Mouse (Mus musculus): ENCODE results near the gene Grb2. TPM values are rescaled to one million over a fixed set of nuclear protein-coding genes. Genes with fewer than 3 reads are reported as not detected.

Gene Grb2
- polyA plus RNA-seq, 1 experiment from 2014 or later: 103 TPM

DNA sequence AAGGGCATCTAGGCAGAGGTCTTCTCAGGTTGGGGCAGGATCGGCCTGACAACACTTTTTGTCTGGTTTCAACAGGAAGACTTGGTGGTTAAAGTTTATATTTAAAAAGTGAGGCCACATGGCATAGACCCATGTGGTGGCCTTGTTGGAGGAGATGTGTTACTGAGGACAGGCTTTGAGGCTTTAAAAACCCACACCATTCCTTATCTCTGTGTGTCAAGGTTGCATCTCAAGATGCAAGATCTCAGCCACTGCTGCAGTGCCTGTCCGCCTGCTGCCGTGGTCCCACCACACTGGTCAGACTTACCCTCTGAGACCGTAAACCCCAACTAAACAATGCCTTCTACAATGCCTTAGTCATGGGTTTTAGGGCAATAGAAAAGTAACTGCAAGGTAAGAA lies 110.1 kb downstream of the Grb2 start:
- Histone ChIP-seq H3K36me3 (peaks cover 36% of the 10 kb centered on the region), H3K4me3 (no peak overlapping the region), H3K4me2 (no peak overlapping the region), H3K9ac (no peak overlapping the region), H3K27me3 (no peaks in the 10 kb centered on the region), H3K9me3 (replicated peaks) (no peaks in the 10 kb centered on the region), H3K4me1 (replicated peaks) (peaks cover 33% of the 10 kb centered on the region), H3K27ac (no peak overlapping the region)
- no peak for ATAC-seq (replicated peaks; ENCODE audit: insufficient number of reproducible peaks, insufficient read depth, low FRiP score, low read depth)
- 85% methylated on average over 4 of the region's 4 CpGs for WGBS

DNA sequence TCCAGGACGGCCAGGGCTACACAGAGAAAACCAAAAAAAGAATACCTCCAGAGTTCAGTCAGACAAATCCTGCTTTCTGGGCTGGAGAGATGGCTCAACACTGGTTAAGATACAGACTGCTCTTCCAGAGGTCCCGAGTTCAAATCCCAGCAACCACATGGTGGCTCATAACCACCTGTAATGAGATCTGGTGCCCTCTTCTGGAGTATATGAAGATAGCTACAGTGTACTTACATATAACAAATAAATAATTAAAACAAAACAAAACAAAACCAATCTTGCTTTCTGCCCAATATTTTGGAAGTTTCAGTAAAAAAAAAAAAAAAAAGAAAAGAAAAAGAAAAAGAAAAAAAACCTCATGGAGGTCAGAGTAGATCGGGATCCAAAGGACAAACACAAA lies 113.2 kb downstream of the Grb2 start:
- H3K9ac ChIP-seq: no peak overlapping the region
- ATAC-seq (replicated peaks; ENCODE audit: insufficient number of reproducible peaks, insufficient read depth, low FRiP score, low read depth): no peak
- peaks cover 6% of the 10 kb centered on the region; the same call in 1 of the 2 replicates for H3K4me1 ChIP-seq (replicated peaks)
- H3K4me3 ChIP-seq: no peak overlapping the region
- WGBS: 96% methylated on average over 3 of the region's 3 CpGs
- no peak overlapping the region for H3K4me2 ChIP-seq
- no peak overlapping the region for H3K27ac ChIP-seq
- H3K9me3 ChIP-seq (replicated peaks): no peaks in the 10 kb centered on the region
- H3K27me3 ChIP-seq: no peaks in the 10 kb centered on the region
- peaks cover 66% of the 10 kb centered on the region for H3K36me3 ChIP-seq

Other genes starting within 250 kb of the Grb2 start
- 0.57 and 5.0 TPM in 2 replicates for gene Slc16a5, start 246.1 kb downstream of the Grb2 start, polyA plus RNA-seq (2015; fragmentation: Nextera tagmentation; extraction: Ambion mirVana)
- gene Armc7, start 232.9 kb downstream of the Grb2 start, polyA plus RNA-seq (2015; fragmentation: Nextera tagmentation; extraction: Ambion mirVana): 4.6 and 6.2 TPM in 2 replicates
- 49.6 and 62.1 TPM in 2 replicates for gene Nt5c, start 216.7 kb downstream of the Grb2 start, polyA plus RNA-seq (2015; fragmentation: Nextera tagmentation; extraction: Ambion mirVana)
- gene Jpt1, start 194.2 kb downstream of the Grb2 start, polyA plus RNA-seq (2015; fragmentation: Nextera tagmentation; extraction: Ambion mirVana): 480 and 515 TPM in 2 replicates
- 566 and 571 TPM in 2 replicates for gene Sumo2, start 172.3 kb downstream of the Grb2 start, polyA plus RNA-seq (2015; fragmentation: Nextera tagmentation; extraction: Ambion mirVana)
- 80.8 and 105 TPM in 2 replicates for gene Nup85, start 144.2 kb downstream of the Grb2 start, polyA plus RNA-seq (2015; fragmentation: Nextera tagmentation; extraction: Ambion mirVana)
- gene Mrps7, start 104.7 kb downstream of the Grb2 start, polyA plus RNA-seq (2015; fragmentation: Nextera tagmentation; extraction: Ambion mirVana): 76.2 and 80.1 TPM in 2 replicates
- gene Gga3, start 104.5 kb downstream of the Grb2 start, polyA plus RNA-seq (2015; fragmentation: Nextera tagmentation; extraction: Ambion mirVana): 13.7 and 16.3 TPM in 2 replicates
- gene Mif4gd, start 95.6 kb downstream of the Grb2 start, polyA plus RNA-seq (2015; fragmentation: Nextera tagmentation; extraction: Ambion mirVana): 30.2 and 34.5 TPM in 2 replicates
- gene Slc25a19, start 80.3 kb downstream of the Grb2 start, polyA plus RNA-seq (2015; fragmentation: Nextera tagmentation; extraction: Ambion mirVana): 47.7 and 48.8 TPM in 2 replicates
- gene Tmem94, start 56.8 kb upstream of the Grb2 start, polyA plus RNA-seq (2015; fragmentation: Nextera tagmentation; extraction: Ambion mirVana): 36.7 and 38.8 TPM in 2 replicates
- 18.0 and 22.5 TPM in 2 replicates for gene Caskin2, start 105.0 kb upstream of the Grb2 start, polyA plus RNA-seq (2015; fragmentation: Nextera tagmentation; extraction: Ambion mirVana)
- 20.1 and 26.4 TPM in 2 replicates for gene Tsen54, start 106.1 kb upstream of the Grb2 start, polyA plus RNA-seq (2015; fragmentation: Nextera tagmentation; extraction: Ambion mirVana)
- gene Llgl2, start 115.5 kb upstream of the Grb2 start, polyA plus RNA-seq (2015; fragmentation: Nextera tagmentation; extraction: Ambion mirVana): 12.7 and 17.2 TPM in 2 replicates
- 0.16 TPM in 2 replicates for gene Myo15b, start 149.8 kb upstream of the Grb2 start, polyA plus RNA-seq (2015; fragmentation: Nextera tagmentation; extraction: Ambion mirVana)
- 52.1 and 56.3 TPM in 2 replicates for gene Smim5, start 191.4 kb upstream of the Grb2 start, polyA plus RNA-seq (2015; fragmentation: Nextera tagmentation; extraction: Ambion mirVana)
- gene Smim6, start 203.4 kb upstream of the Grb2 start, polyA plus RNA-seq (2015; fragmentation: Nextera tagmentation; extraction: Ambion mirVana): 3.3 and 5.0 TPM in 2 replicates
- gene Sap30bp, start 224.7 kb upstream of the Grb2 start, polyA plus RNA-seq (2015; fragmentation: Nextera tagmentation; extraction: Ambion mirVana): 21.4 and 21.9 TPM in 2 replicates
- 9.1 and 14.7 TPM in 2 replicates for gene Recql5, start 224.9 kb upstream of the Grb2 start, polyA plus RNA-seq (2015; fragmentation: Nextera tagmentation; extraction: Ambion mirVana)

All from heart, embryonic 15.5 days (tissue).